Mouse (Mus musculus): ENCODE data around the gene Gm26566. TPM values are rescaled to one million over a fixed set of nuclear protein-coding genes. Genes with fewer than 3 reads are reported as not detected.
"Not testable (repeated sequence)": the region's sequence is repeated elsewhere in the genome, so short reads cannot be mapped to it uniquely, and the experiment has no call there.

The Gm26566 gene
- polyA plus RNA-seq, 1 experiment from 2014 or later = 0.84 TPM

DNA sequence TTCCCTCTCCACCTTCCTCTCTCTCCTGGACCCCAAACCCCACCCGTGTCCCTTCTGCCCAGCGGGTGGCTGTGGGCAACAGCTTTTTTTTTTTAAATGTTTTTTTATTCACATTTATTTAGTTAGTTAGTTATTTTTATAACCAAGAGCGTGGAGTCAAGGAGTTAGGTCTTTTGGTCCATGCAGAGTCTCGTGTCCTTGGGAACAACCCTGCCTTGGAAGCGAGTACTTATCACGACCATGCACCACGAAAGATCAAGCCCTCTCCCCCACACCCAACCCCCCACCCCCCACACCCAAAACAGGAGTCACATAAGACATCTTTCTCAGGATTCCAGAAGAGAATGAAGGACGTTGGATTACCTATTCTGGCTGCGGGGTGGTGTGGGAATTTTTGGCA lies 40.7 kb downstream of the Gm26566 start:
- H3K27ac ChIP-seq; H3K4me1 ChIP-seq; H3K27me3 ChIP-seq; H3K4me3 ChIP-seq; H3K9me3 ChIP-seq; H3K9ac ChIP-seq; H3K36me3 ChIP-seq; ATAC-seq (ENCODE audit: insufficient number of reproducible peaks, insufficient read depth, low FRiP score, low TSS enrichment, low read depth): not testable (repeated sequence)
- WGBS = 48% methylated on average over 9 of the region's 9 CpGs
- peak overlapping the region; percentile 51; the same call in 1 of the 2 replicates for H3K4me2 ChIP-seq

DNA sequence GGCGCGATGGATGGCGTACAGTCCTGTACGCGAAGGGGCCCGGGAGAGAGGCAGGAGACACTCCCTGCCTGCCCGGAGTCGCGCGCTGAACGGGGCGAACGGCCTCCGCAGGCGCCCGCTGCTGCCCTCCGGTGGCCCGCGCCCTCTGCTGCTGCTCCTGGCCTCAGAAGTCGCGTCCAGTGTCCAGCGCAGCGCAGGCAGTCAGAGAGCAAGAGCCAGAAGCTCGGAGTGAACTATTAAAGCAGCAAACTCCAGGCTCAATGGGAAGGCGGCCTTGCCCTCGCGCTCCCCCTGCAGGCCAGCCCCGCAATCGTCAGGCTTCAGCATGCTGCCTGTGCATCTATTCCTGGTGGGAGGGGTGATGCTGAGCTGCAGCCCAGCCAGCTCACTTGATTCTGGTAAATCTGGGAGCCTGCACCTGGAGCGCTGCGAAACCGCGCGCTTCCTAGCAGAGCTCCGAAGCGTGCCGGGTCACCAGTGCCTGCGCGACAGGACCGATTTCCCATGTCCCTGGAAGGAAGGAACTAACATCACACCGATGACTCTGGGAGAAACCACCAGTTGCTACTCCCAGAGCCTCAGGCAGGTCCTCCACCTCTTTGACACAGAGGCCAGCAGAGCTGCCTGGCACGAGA lies 41.9 kb downstream of the Gm26566 start:
- Histone ChIP-seq H3K27ac (peak overlapping the region; percentile 64; the same call in 1 of the 2 replicates), H3K4me3 (peak overlapping the region; percentile 45), H3K9ac (peak overlapping the region; percentile 67), H3K4me2 (peak overlapping the region; percentile 57)
- 5% methylated on average over 29 of the region's 42 CpGs for WGBS
- H3K9me3 ChIP-seq; H3K27me3 ChIP-seq; H3K36me3 ChIP-seq; H3K4me1 ChIP-seq; ATAC-seq (ENCODE audit: insufficient number of reproducible peaks, insufficient read depth, low FRiP score, low TSS enrichment, low read depth): not testable (repeated sequence)

Other genes starting within 250 kb of the Gm26566 start
- not detected in 2 replicates for gene Ifnb1, start 199.0 kb upstream of the Gm26566 start, polyA plus RNA-seq (2015; fragmentation: Nextera tagmentation; extraction: Ambion mirVana)
- gene Ifna15, start 163.6 kb upstream of the Gm26566 start, polyA plus RNA-seq (2015; fragmentation: Nextera tagmentation; extraction: Ambion mirVana) = not detected in 2 replicates
- gene Ifna14, start 150.0 kb upstream of the Gm26566 start, polyA plus RNA-seq (2015; fragmentation: Nextera tagmentation; extraction: Ambion mirVana) = not detected in 2 replicates
- gene Ifna9, start 129.4 kb upstream of the Gm26566 start, polyA plus RNA-seq (2015; fragmentation: Nextera tagmentation; extraction: Ambion mirVana) = not detected in 2 replicates
- gene Ifna12, start 118.4 kb upstream of the Gm26566 start, polyA plus RNA-seq (2015; fragmentation: Nextera tagmentation; extraction: Ambion mirVana) = not detected in 2 replicates
- gene C87499, start 87.4 kb upstream of the Gm26566 start, polyA plus RNA-seq (2015; fragmentation: Nextera tagmentation; extraction: Ambion mirVana) = not detected in 2 replicates
- not detected in 2 replicates for gene Ifna13, start 77.3 kb upstream of the Gm26566 start, polyA plus RNA-seq (2015; fragmentation: Nextera tagmentation; extraction: Ambion mirVana)
- gene Ifna16, start 44.9 kb upstream of the Gm26566 start, polyA plus RNA-seq (2015; fragmentation: Nextera tagmentation; extraction: Ambion mirVana) = not detected in 2 replicates
- not detected in 2 replicates for gene Ifna2, start 37.9 kb upstream of the Gm26566 start, polyA plus RNA-seq (2015; fragmentation: Nextera tagmentation; extraction: Ambion mirVana)
- gene Ifnab, start 30.4 kb upstream of the Gm26566 start, polyA plus RNA-seq (2015; fragmentation: Nextera tagmentation; extraction: Ambion mirVana) = not detected in 2 replicates
- 111 and 122 TPM in 2 replicates for gene Klhl9, start 660 bp downstream of the Gm26566 start, polyA plus RNA-seq (2015; fragmentation: Nextera tagmentation; extraction: Ambion mirVana)
- gene Gm13271, start 33.1 kb downstream of the Gm26566 start, polyA plus RNA-seq (2015; fragmentation: Nextera tagmentation; extraction: Ambion mirVana) = not detected in 2 replicates
- 0.22 and 0.63 TPM in 2 replicates for gene Gm13283, start 38.3 kb downstream of the Gm26566 start, polyA plus RNA-seq (2015; fragmentation: Nextera tagmentation; extraction: Ambion mirVana)
- gene Gm13290, start 52.0 kb downstream of the Gm26566 start, polyA plus RNA-seq (2015; fragmentation: Nextera tagmentation; extraction: Ambion mirVana) = 0.46 and 0.70 TPM in 2 replicates
- not detected in 2 replicates for gene Gm13289, start 55.1 kb downstream of the Gm26566 start, polyA plus RNA-seq (2015; fragmentation: Nextera tagmentation; extraction: Ambion mirVana)
- not detected in 2 replicates for gene Gm13272, start 58.0 kb downstream of the Gm26566 start, polyA plus RNA-seq (2015; fragmentation: Nextera tagmentation; extraction: Ambion mirVana)
- not detected in 2 replicates for gene Ifnz, start 60.3 kb downstream of the Gm26566 start, polyA plus RNA-seq (2015; fragmentation: Nextera tagmentation; extraction: Ambion mirVana)
- gene Gm13276, start 63.9 kb downstream of the Gm26566 start, polyA plus RNA-seq (2015; fragmentation: Nextera tagmentation; extraction: Ambion mirVana) = not detected in 2 replicates
- not detected in 2 replicates for gene Gm13277, start 66.8 kb downstream of the Gm26566 start, polyA plus RNA-seq (2015; fragmentation: Nextera tagmentation; extraction: Ambion mirVana)
- gene Gm13278, start 69.7 kb downstream of the Gm26566 start, polyA plus RNA-seq (2015; fragmentation: Nextera tagmentation; extraction: Ambion mirVana) = not detected in 2 replicates
- not detected in 2 replicates for gene Gm13275, start 72.7 kb downstream of the Gm26566 start, polyA plus RNA-seq (2015; fragmentation: Nextera tagmentation; extraction: Ambion mirVana)
- not detected in 2 replicates for gene Gm13279, start 75.6 kb downstream of the Gm26566 start, polyA plus RNA-seq (2015; fragmentation: Nextera tagmentation; extraction: Ambion mirVana)
- 0.58 and 1.4 TPM in 2 replicates for gene Gm13285, start 77.9 kb downstream of the Gm26566 start, polyA plus RNA-seq (2015; fragmentation: Nextera tagmentation; extraction: Ambion mirVana)
- not detected in 2 replicates for gene Gm13287, start 81.4 kb downstream of the Gm26566 start, polyA plus RNA-seq (2015; fragmentation: Nextera tagmentation; extraction: Ambion mirVana)
- gene Gm13288, start 83.7 kb downstream of the Gm26566 start, polyA plus RNA-seq (2015; fragmentation: Nextera tagmentation; extraction: Ambion mirVana) = 0.11 TPM in 1 of 2 replicates, not detected in the other
- not detected in 2 replicates for gene Ifna7, start 94.4 kb downstream of the Gm26566 start, polyA plus RNA-seq (2015; fragmentation: Nextera tagmentation; extraction: Ambion mirVana)
- gene Ifna11, start 98.2 kb downstream of the Gm26566 start, polyA plus RNA-seq (2015; fragmentation: Nextera tagmentation; extraction: Ambion mirVana) = not detected in 2 replicates
- not detected in 2 replicates for gene Ifna6, start 105.6 kb downstream of the Gm26566 start, polyA plus RNA-seq (2015; fragmentation: Nextera tagmentation; extraction: Ambion mirVana)
- gene Ifna5, start 113.7 kb downstream of the Gm26566 start, polyA plus RNA-seq (2015; fragmentation: Nextera tagmentation; extraction: Ambion mirVana) = not detected in 2 replicates
- gene Ifna4, start 120.1 kb downstream of the Gm26566 start, polyA plus RNA-seq (2015; fragmentation: Nextera tagmentation; extraction: Ambion mirVana) = not detected in 2 replicates
- gene Ifna1, start 128.3 kb downstream of the Gm26566 start, polyA plus RNA-seq (2015; fragmentation: Nextera tagmentation; extraction: Ambion mirVana) = not detected in 2 replicates
- gene Ifne, start 158.4 kb downstream of the Gm26566 start, polyA plus RNA-seq (2015; fragmentation: Nextera tagmentation; extraction: Ambion mirVana) = not detected in 2 replicates